ENCODE assay signal across 20 mouse cellular contexts in genomic region chr9:102737405-102737804, GRCm38 (mm10). TPM values are rescaled to one million over a fixed set of nuclear protein-coding genes. Genes with fewer than 3 reads are reported as not detected.
DNase-seq lines count a peak whose midpoint lies in the region; ATAC-seq lines count a peak whose summit lies in the region.
"Had no signal": no experiment of that assay in that cellular context is flagged by ENCODE, and none has a peak within 500 bp of the region (broad histone marks: within the 10 kb centered on the region; RNA-seq: fewer than 3 reads in every experiment).

No protein-coding gene starts in this region.

- H3K4me3 ChIP-seq in hindbrain, embryonic 10.5 days: no peak overlapping the region
- H3K4me3 ChIP-seq in hindbrain, embryonic 16.5 days (ENCODE audit: low read length): no peak overlapping the region
- H3K4me3 ChIP-seq in midbrain, embryonic 10.5 days: no peak overlapping the region
- H3K4me3 ChIP-seq in midbrain, embryonic 14.5 days (replicated peaks; ENCODE audit: low read depth, low read length): no peak overlapping the region
- H3K4me3 ChIP-seq: erythroblast, embryonic 14.5 days; heart, embryonic 15.5 days; hindbrain, embryonic 15.5 days; midbrain, embryonic 15.5 days; neural tube, embryonic 13.5 days had no signal

- H3K36me3 ChIP-seq in hindbrain, embryonic 10.5 days: peaks cover 24% of the 10 kb centered on the region
- H3K36me3 ChIP-seq in hindbrain, embryonic 16.5 days (ENCODE audit: control insufficient read depth, insufficient read depth, low read length): peaks cover 11% of the 10 kb centered on the region
- peaks cover 22% of the 10 kb centered on the region for H3K36me3 ChIP-seq in midbrain, embryonic 10.5 days
- peaks cover 22% of the 10 kb centered on the region for H3K36me3 ChIP-seq in midbrain, embryonic 14.5 days (ENCODE audit: control insufficient read depth, insufficient read depth, low read length)

- peaks cover 9% of the 10 kb centered on the region; the same call in 1 of the 2 replicates for H3K4me1 ChIP-seq in hindbrain, embryonic 10.5 days (replicated peaks)
- no peaks in the 10 kb centered on the region for H3K4me1 ChIP-seq in hindbrain, embryonic 16.5 days (ENCODE audit: control insufficient read depth, insufficient read depth, low read depth, low read length)
- H3K4me1 ChIP-seq in midbrain, embryonic 10.5 days: 0 out of 2 replicates have a peak, but pooled peaks cover 8% of the 10 kb centered on the region
- no peaks in the 10 kb centered on the region for H3K4me1 ChIP-seq in midbrain, embryonic 14.5 days (ENCODE audit: control insufficient read depth, insufficient read depth, low read length)
- H3K4me1 ChIP-seq: hindbrain, embryonic 15.5 days; midbrain, embryonic 15.5 days had no signal

- ATAC-seq in hindbrain, embryonic 16.5 days: no peak
- ATAC-seq in midbrain, embryonic 14.5 days (ENCODE audit: low FRiP score, low TSS enrichment): no peak
- ATAC-seq: midbrain, embryonic 15.5 days had no signal

- H3K9ac ChIP-seq in hindbrain, embryonic 16.5 days (ENCODE audit: low read depth, low read length): no peak overlapping the region
- no peak overlapping the region for H3K9ac ChIP-seq in midbrain, embryonic 14.5 days (replicated peaks; ENCODE audit: low read length)
- H3K9ac ChIP-seq: heart, embryonic 15.5 days; hindbrain, embryonic 15.5 days; midbrain, embryonic 15.5 days; neural tube, embryonic 13.5 days had no signal

- H3K27me3 ChIP-seq in hindbrain, embryonic 10.5 days (ENCODE audit: insufficient read depth, poor library complexity, severe bottlenecking): no peaks in the 10 kb centered on the region
- no peaks in the 10 kb centered on the region for H3K27me3 ChIP-seq in hindbrain, embryonic 16.5 days (replicated peaks; ENCODE audit: control insufficient read depth, insufficient read depth, low read length)
- H3K27me3 ChIP-seq in midbrain, embryonic 10.5 days (ENCODE audit: low read depth, poor library complexity, severe bottlenecking): no peaks in the 10 kb centered on the region
- H3K27me3 ChIP-seq in midbrain, embryonic 14.5 days (ENCODE audit: control insufficient read depth, insufficient read depth, low read length): no peaks in the 10 kb centered on the region
- H3K27me3 ChIP-seq: heart, embryonic 15.5 days; hindbrain, embryonic 15.5 days; midbrain, embryonic 15.5 days; neural tube, embryonic 13.5 days had no signal

- no peak overlapping the region for H3K4me2 ChIP-seq in hindbrain, embryonic 16.5 days (ENCODE audit: low read length)
- no peak overlapping the region for H3K4me2 ChIP-seq in midbrain, embryonic 14.5 days (ENCODE audit: low read length)
- H3K4me2 ChIP-seq: heart, embryonic 15.5 days; hindbrain, embryonic 15.5 days; midbrain, embryonic 15.5 days; neural tube, embryonic 13.5 days had no signal

- peak overlapping the region; percentile 35; the same call in 1 of the 2 replicates for H3K27ac ChIP-seq in hindbrain, embryonic 10.5 days
- no peak overlapping the region for H3K27ac ChIP-seq in hindbrain, embryonic 16.5 days (ENCODE audit: low read depth, low read length)
- 0 out of 2 replicates have a peak overlapping the region, but pooled peaks have one; percentile 33 for H3K27ac ChIP-seq in midbrain, embryonic 10.5 days (replicated peaks)
- H3K27ac ChIP-seq in midbrain, embryonic 14.5 days (replicated peaks; ENCODE audit: low read depth, low read length): no peak overlapping the region
- H3K27ac ChIP-seq: heart, embryonic 15.5 days; hindbrain, embryonic 15.5 days; macrophage; midbrain, embryonic 15.5 days; neural tube, embryonic 13.5 days had no signal

- no peaks in the 10 kb centered on the region for H3K9me3 ChIP-seq in hindbrain, embryonic 10.5 days
- H3K9me3 ChIP-seq in hindbrain, embryonic 16.5 days (ENCODE audit: control insufficient read depth, low read length): no peaks in the 10 kb centered on the region
- no peaks in the 10 kb centered on the region for H3K9me3 ChIP-seq in midbrain, embryonic 10.5 days (replicated peaks)
- no peaks in the 10 kb centered on the region for H3K9me3 ChIP-seq in midbrain, embryonic 14.5 days (ENCODE audit: control insufficient read depth, low read length)
- H3K9me3 ChIP-seq: heart, embryonic 15.5 days; hindbrain, embryonic 15.5 days; midbrain, embryonic 15.5 days; neural tube, embryonic 13.5 days had no signal

- peak; percentile 24 for DNase-seq in adrenal gland, postnatal 10 days
- DNase-seq in adrenal gland, adult 8-10 months: no peak
- no peak for DNase-seq in hindbrain, embryonic 10.5 days (ENCODE audit: low spot score)
- DNase-seq in midbrain, embryonic 10.5 days (ENCODE audit: low spot score): no peak
- DNase-seq in midbrain, embryonic 14.5 days: no peak
- no peak for DNase-seq in spleen, postnatal 10 days (ENCODE audit: low spot score in 2 of 2)
- DNase-seq in neural tube, embryonic 10.5 days (ENCODE audit: extremely low spot score, low spot score): no peak
- DNase-seq: adrenal gland, postnatal 36 days; cerebellum, adult 9-11 months; embryo, embryonic 11 days; kidney, adult 8-10 months; lung, adult 2 months; right cerebral cortex, postnatal 4 days had no signal

- 35% methylated on average over 1 of the region's 1 CpGs for WGBS in hindbrain, embryonic 10.5 days
- 33% methylated on average over 1 of the region's 1 CpGs for WGBS in hindbrain, embryonic 16.5 days
- WGBS in midbrain, embryonic 10.5 days: 76% methylated on average over 1 of the region's 1 CpGs
- WGBS in midbrain, embryonic 14.5 days: 71% methylated on average over 1 of the region's 1 CpGs

RNA-seq across cellular contexts. Expression of gene Amotl2, which starts 20.9 kb away (rescaled TPM):
- total RNA-seq in adrenal gland, postnatal 10 days (2021): 100 to 1,000 TPM; 101 to 154 TPM
- total RNA-seq in adrenal gland, adult 8-10 months (2022): 100 to 1,000 TPM in 2 of 4 experiments, 10 to 100 TPM in 2; 77.4 to 388 (median 110) TPM
- polyA plus RNA-seq in hindbrain, embryonic 10.5 days (2016; fragmentation: Nextera tagmentation; extraction: Ambion mirVana): 67.6 and 70.1 TPM in 2 replicates
- polyA plus RNA-seq in hindbrain, embryonic 16.5 days (2015; fragmentation: Nextera tagmentation; extraction: Ambion mirVana): 40.7 and 47.5 TPM in 2 replicates
- polyA plus RNA-seq in midbrain, embryonic 10.5 days (2016; fragmentation: Nextera tagmentation; extraction: Ambion mirVana): 60.3 and 71.1 TPM in 2 replicates
- polyA plus RNA-seq in midbrain, embryonic 14.5 days (2014; fragmentation: Nextera tagmentation; extraction: Ambion mirVana): 61.0 and 77.7 TPM in 2 replicates

Comparison
In these comparisons a context has a peak if more than half of its experiments do, and no peak if none do; other contexts are left out.
1. H3K27ac ChIP-seq: peak in hindbrain, embryonic 10.5 days (single experiment) and midbrain, embryonic 10.5 days (single experiment); none in hindbrain, embryonic 16.5 days (single experiment) and midbrain, embryonic 14.5 days (single experiment).